Mouse (Mus musculus) gastrocnemius, postnatal 25 days (tissue): ENCODE results near the gene Rnasek. TPM values are rescaled to one million over a fixed set of nuclear protein-coding genes. Genes with fewer than 3 reads are reported as not detected.

Experiments used
- DNase-seq: peaks from one replicate; pipeline ENCODE4 v3.0.0; 2022
- total RNA-seq, 2 experiments: library from RNA; stranded (reverse); gene quantifications; 1 replicate in 1 of 2; 2 replicates in 1 of 2; pipeline ENCODE4 v1.2.3; 2021

The Rnasek gene
- total RNA-seq, 2 experiments from 2014 or later: 96.1 to 126 TPM

- no peak for DNase-seq
Observed at GRCm38 (mm10) chr11:70218741-70219470, 20.7 kb downstream of the Rnasek start.

GRCm38 (mm10) chr11:70218039-70218438, 21.6 kb downstream of the Rnasek start:
- DNase-seq: no peak

GRCm38 (mm10) chr11:70216103-70216502, 23.5 kb downstream of the Rnasek start:
- no peak for DNase-seq

- no peak for DNase-seq
Observed at GRCm38 (mm10) chr11:70215301-70215700, 24.3 kb downstream of the Rnasek start.

- no peak for DNase-seq
Observed at GRCm38 (mm10) chr11:70214856-70215209, 24.8 kb downstream of the Rnasek start.

- DNase-seq: no peak
Observed at GRCm38 (mm10) chr11:70214191-70214855, 25.3 kb downstream of the Rnasek start.

- DNase-seq: no peak
Observed at GRCm38 (mm10) chr11:70213736-70214135, 25.9 kb downstream of the Rnasek start.

GRCm38 (mm10) chr11:70212896-70213295, 26.7 kb downstream of the Rnasek start:
- DNase-seq: no peak

- no peak for DNase-seq
Observed at GRCm38 (mm10) chr11:70212423-70212822, 27.2 kb downstream of the Rnasek start, which contains the start of gene Slc16a11. Gene Slc16a11 (plus strand): TSS chr11:70212752.

- no peak for DNase-seq
Observed at GRCm38 (mm10) chr11:70211972-70212371, 27.7 kb downstream of the Rnasek start.

GRCm38 (mm10) chr11:70210681-70211080, 29.0 kb downstream of the Rnasek start:
- no peak for DNase-seq

- DNase-seq: no peak
Observed at GRCm38 (mm10) chr11:70208778-70209388, 30.8 kb downstream of the Rnasek start.

- no peak for DNase-seq
Observed at GRCm38 (mm10) chr11:70207283-70207682, 32.4 kb downstream of the Rnasek start.

- no peak for DNase-seq
Observed at GRCm38 (mm10) chr11:70206801-70207200, 32.8 kb downstream of the Rnasek start.

GRCm38 (mm10) chr11:70201691-70202090, 38.0 kb downstream of the Rnasek start:
- DNase-seq: peak; percentile 62

- no peak for DNase-seq
Observed at GRCm38 (mm10) chr11:70200036-70200608, 39.5 kb downstream of the Rnasek start.

GRCm38 (mm10) chr11:70199107-70199506, 40.5 kb downstream of the Rnasek start:
- no peak for DNase-seq

- no peak for DNase-seq
Observed at GRCm38 (mm10) chr11:70198332-70198731, 41.3 kb downstream of the Rnasek start.

GRCm38 (mm10) chr11:70193354-70194285, 46.0 kb downstream of the Rnasek start:
- no peak for DNase-seq

- DNase-seq: no peak
Observed at GRCm38 (mm10) chr11:70192157-70192556, 47.5 kb downstream of the Rnasek start.

- DNase-seq: no peak
Observed at GRCm38 (mm10) chr11:70191188-70191587, 48.5 kb downstream of the Rnasek start.
